Mouse (Mus musculus) erythroid progenitor cell, adult 5-6 weeks (primary cell): Measurements from ENCODE around the gene Susd5. TPM values are rescaled to one million over a fixed set of nuclear protein-coding genes. Genes with fewer than 3 reads are reported as not detected.
"Not testable (repeated sequence)": the region's sequence is repeated elsewhere in the genome, so short reads cannot be mapped to it uniquely, and the experiment has no call there.

Experiments used
- ATAC-seq: replicated peaks from 2 replicates; pipeline ENCODE4 v1.8.0; 2016; ENCODE audit warnings: moderate number of reproducible peaks, mild to moderate bottlenecking, moderate TSS enrichment, inconsistent platforms; ENCODE audit not compliant: poor library complexity, low FRiP score, severe bottlenecking
- total RNA-seq, 2 experiments: library from RNA; stranded (forward) in 1 of 2; stranded (reverse) in 1 of 2; fragments of 150-400 nt in 1 of 2; fragments of 186-747, 209-891 nt in 1 of 2; gene quantifications; 2 replicates each; pipeline versions ENCODE4 v1.2.3 to v1.2.4; 2015 to 2017; ENCODE audit warnings: low replicate concordance in 2 of 2

Susd5 gene
- total RNA-seq, 2 experiments from 2014 or later = not detected

- ATAC-seq = no peak
Measured at GRCm38 (mm10) chr9:114052866-114053265, 4.1 kb upstream of the Susd5 start.

DNA sequence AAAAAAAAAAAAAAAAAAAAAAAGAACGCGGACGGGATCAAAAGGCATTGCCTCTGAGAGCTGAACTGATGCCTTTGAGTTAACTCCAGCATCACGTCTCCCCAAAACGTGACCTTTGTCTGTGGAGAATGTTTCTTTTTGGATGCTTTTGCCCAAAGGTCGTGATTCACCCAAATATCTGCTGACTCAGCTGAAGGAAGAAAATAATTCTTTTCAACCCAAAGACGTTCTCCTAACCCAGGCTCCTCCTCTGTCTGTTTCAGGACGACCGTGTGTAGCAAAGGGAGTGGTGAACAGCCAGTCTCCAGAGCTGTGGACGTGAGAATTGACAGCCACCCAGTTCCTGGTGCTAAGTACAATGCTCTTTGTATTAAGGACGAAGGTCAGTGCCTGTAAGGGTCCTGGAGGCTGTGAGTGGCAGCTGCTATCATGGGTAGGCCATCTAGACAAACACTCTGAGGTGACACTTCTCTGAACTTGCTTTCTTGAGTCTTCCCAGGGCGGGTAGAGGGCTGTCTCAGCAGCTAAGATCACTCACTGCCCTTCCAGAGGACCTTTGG is 11.6 kb downstream of the Susd5 start:
- ATAC-seq = no peak

- no peak for ATAC-seq
Measured at GRCm38 (mm10) chr9:114069372-114069771, 12.4 kb downstream of the Susd5 start.

- ATAC-seq = no peak
Measured at GRCm38 (mm10) chr9:114073681-114074080, 16.7 kb downstream of the Susd5 start.

DNA sequence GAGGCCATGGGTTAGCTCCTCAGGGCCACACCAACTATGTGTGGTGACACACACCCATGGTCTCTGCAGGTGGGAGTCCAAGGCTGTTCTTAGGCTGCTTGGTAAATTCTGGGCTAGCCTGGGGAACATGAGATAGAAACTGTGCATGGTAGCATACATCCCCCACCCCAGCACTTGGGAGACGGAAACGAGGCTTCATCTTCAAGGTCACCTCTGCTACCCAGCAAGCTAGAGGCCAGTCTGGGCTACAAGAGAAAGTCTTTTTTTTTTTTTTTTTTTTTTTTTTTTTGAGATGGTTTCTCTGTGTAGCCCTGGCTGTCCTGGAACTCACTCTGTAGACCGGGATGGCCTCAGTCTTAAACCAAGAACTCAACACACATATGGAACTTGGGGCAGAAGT is 29.5 kb downstream of the Susd5 start:
- no peak for ATAC-seq

DNA sequence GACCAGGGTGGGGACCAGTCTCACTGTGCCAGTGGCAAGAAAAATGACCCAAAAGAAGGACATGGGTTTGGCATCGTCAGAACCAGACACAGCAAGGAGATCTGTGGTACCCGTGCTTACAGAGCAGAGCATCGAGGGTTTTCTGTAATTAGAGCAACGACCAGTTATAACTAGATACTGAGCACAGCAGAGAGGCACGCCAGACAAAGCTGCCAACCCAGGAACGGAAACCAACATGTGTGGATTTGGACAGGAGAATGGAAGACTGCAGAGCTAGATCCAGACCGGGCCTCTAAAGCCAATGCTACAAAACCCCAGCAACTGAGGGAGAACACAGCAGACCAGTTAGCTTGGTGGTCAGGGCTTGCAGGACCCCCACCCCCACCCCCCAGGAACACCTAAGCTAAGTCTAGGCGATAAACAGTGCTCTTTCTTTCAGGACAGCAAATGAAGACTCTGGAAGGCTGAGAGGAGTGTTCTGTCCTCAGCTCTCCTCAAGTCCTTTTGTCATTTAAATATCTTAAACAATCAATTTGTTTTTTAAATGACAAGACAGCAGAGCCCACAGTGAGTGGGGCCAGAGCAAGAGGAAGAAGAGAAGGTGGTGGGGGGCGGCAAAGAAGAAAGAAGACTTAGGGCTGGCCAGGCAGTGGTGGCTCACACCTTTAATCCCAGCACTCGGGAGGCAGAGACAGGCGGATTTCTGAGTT is 30.3 kb downstream of the Susd5 start:
- ATAC-seq = no peak

- not testable (repeated sequence) for ATAC-seq
Measured at GRCm38 (mm10) chr9:114088885-114089284, 31.9 kb downstream of the Susd5 start.

- not testable (repeated sequence) for ATAC-seq
Measured at GRCm38 (mm10) chr9:114092188-114092587, 35.2 kb downstream of the Susd5 start.

DNA sequence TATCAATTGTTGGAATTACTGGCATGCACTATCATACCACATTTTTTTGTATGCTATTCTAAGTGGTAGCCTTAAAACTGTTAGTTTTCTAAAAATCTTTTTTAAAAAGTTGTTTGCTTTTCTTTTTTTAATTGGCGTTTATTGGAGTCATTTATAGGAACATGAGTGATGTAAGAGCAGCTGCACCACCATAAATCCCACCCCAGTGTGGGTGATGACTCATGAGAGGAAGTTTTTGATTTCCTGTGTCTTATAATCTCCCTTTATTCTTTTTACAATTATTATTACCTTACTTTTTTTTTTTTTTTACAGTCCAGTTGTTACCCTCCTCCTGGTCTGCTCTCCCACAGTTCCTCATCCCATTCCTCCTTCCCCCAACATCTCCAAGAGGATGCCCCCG is 37.9 kb downstream of the Susd5 start:
- no peak for ATAC-seq

DNA sequence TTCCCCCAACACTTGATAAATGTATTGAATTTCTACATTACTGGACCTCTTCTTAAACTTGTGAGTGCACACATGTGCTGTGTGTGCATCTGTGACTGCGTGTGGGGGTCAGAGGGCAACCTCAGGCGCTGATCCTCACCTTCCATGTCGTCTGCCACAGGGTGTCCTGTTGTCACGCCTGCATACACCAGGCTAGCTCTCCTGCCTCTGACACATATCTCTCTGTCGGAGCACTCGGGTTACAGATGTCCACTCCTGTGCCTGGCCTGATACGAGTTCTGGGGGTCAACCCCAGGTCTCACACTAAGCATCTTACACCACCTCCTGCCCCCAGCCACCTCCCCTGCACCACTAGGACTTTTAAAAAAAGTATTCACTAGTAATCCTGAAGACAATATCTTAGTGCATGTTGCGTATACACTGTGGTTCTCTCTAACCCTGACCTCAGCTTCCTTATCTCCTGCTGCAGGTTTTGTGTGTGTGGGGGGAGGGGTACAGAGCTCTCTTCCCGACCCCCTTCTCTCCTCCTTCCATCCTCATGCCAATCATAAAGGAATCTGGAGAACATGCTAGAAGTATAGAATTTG is 41.9 kb downstream of the Susd5 start:
- ATAC-seq = no peak

DNA sequence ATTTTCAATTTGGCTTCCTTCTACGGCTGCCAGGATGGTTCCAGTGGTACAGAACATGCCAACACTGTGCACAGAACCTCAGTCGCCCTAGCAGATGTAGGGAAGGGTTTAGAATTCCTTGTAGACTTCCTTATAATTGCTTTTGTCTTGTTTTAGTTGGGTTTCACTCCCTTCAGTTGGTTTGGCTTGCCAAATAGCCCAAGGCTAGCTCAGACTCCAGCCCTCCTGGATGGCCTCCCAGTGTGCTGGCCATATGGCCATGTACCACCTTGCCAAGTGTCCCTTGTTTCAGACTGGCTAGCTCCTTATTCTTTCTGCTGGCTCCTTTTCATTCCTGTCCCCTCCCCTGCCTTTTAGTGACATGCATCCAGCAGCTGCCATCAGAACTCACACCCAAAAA is 53.3 kb downstream of the Susd5 start:
- no peak for ATAC-seq

GRCm38 (mm10) chr9:114111161-114111560 is 54.2 kb downstream of the Susd5 start:
- no peak for ATAC-seq

GRCm38 (mm10) chr9:114112226-114112625 is 55.3 kb downstream of the Susd5 start:
- no peak for ATAC-seq

DNA sequence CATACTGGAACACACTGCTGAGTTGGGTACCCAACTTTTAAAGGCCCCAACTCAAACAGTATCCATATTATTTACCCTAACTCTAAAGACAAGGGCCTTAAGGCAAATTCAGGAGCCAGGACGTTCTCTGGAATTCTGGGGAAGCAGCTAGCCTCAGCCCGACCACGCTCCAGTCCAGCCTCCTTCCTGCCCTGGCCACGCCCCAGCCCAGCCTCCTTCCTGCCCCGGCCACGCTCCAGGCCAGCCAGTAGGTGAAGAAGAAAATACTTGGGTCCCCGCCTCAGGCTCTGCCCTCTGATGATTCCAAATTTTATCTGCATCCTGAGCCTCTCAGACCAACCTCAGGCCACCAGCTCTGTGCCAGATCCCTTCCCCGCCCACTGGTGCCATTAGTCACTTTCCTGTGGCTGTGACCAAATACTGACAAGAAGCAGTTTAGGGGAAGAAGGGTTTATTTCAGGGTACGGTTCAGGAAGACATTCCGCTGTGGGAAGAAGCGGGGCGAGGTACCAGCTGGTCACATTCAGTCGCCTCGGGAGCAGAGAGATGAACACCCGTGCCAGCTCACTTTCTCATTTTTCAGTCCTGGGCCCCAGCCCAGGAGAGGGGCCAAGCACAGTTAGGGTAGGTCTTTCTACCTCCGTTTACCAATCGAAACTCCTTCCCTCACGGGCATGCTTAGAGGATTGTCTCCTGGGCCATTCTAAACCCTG is 57.1 kb downstream of the Susd5 start:
- no peak for ATAC-seq

DNA sequence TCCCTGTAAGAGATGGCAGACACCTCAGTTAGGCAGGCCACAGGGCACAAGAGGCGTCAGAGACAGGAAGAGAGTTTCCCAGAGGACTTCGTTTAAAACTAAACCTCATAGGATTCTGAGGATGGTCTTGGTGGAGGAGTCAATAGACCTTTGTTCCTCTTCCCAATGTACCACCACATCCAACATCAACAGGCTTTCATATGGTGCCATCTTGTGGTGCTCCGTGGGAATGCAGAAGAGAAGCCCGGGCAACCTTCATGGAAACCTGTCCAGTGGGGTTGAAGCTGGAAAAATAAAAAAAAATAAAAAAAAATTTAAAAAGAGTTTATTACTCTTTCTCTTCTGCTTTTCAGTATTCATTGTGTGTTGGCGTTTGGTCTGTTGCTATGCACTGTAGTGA is 59.7 kb downstream of the Susd5 start:
- ATAC-seq = not testable (repeated sequence)

DNA sequence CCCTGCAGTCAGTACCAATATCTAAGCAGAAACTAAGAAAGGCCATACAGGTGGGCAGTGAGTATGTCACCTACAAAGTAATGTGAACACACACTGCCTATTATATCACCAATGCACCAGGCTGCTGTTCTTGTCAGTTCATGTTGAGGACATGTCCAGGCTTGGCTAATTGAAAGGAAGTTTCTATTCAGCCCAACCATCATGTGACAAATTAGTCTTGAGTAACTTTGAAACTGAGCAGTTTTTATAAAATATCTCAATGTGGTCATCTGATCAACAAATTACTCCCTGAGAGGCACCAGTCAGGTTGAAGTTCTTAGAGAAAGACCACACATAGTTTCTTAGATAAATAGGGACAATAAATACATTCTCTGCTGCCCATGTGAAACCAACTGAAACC is 65.9 kb downstream of the Susd5 start:
- not testable (repeated sequence) for ATAC-seq

- ATAC-seq = not testable (repeated sequence)
Measured at GRCm38 (mm10) chr9:114129273-114129835, 72.4 kb downstream of the Susd5 start.
